9 mouse cellular contexts compared by ENCODE assay signal in genomic region chr10:127744661-127745060, GRCm38 (mm10). TPM values are rescaled to one million over a fixed set of nuclear protein-coding genes. Genes with fewer than 3 reads are reported as not detected.
A peak's percentile ranks its signal among the peaks of the same experiment; 100 is the strongest.
DNase-seq lines count a peak whose midpoint lies in the region; ATAC-seq and TF ChIP-seq lines count a peak whose summit lies in the region.
"Had no signal": no experiment of that assay in that cellular context is flagged by ENCODE, and none has a peak within 500 bp of the region (broad histone marks: within the 10 kb centered on the region; RNA-seq: fewer than 3 reads in every experiment).

No protein-coding gene starts in this region.

- 66% methylated on average over 5 of the region's 5 CpGs for WGBS in heart, embryonic 10.5 days
- 75% methylated on average over 5 of the region's 5 CpGs for WGBS in liver, embryonic 14.5 days (ENCODE audit: insufficient replicate concordance)

- no peaks in the 10 kb centered on the region for H3K27me3 ChIP-seq in heart, embryonic 10.5 days (ENCODE audit: insufficient read depth, poor library complexity, severe bottlenecking)
- no peaks in the 10 kb centered on the region for H3K27me3 ChIP-seq in liver, embryonic 14.5 days (ENCODE audit: control insufficient read depth, insufficient read depth, low read length)

- H3K4me3 ChIP-seq in heart, embryonic 10.5 days: no peak overlapping the region
- no peak overlapping the region for H3K4me3 ChIP-seq in liver, embryonic 14.5 days (ENCODE audit: insufficient read depth in 1 of 2, low read depth in 2 of 2, low read length in 2 of 2)

- no peak overlapping the region for H3K27ac ChIP-seq in heart, embryonic 10.5 days
- no peak overlapping the region for H3K27ac ChIP-seq in liver, embryonic 14.5 days

- H3K4me1 ChIP-seq in heart, embryonic 10.5 days: peaks cover 36% of the 10 kb centered on the region
- H3K4me1 ChIP-seq in liver, embryonic 14.5 days (replicated peaks; ENCODE audit: control insufficient read depth in 2 of 2, insufficient read depth in 2 of 2, low read length in 1 of 2): peaks cover 3 to 16% of the 10 kb centered on the region in 2 experiments

- H3K9me3 ChIP-seq in heart, embryonic 10.5 days: no peaks in the 10 kb centered on the region
- H3K9me3 ChIP-seq in liver, embryonic 14.5 days (ENCODE audit: control insufficient read depth, low read length): no peaks in the 10 kb centered on the region

- no peak for TF ChIP-seq EP300 in liver, embryonic 14.5 days (IDR thresholded peaks at IDR 0.05; ENCODE audit: low read depth)

- H3K4me2 ChIP-seq in liver, embryonic 14.5 days (ENCODE audit: low read depth): no peak overlapping the region

- peak; percentile 54 for ATAC-seq in common myeloid progenitor, adult 5-6 weeks (replicated peaks; ENCODE audit: low read depth, poor library complexity, severe bottlenecking)
- no peak for ATAC-seq in liver, embryonic 14.5 days (ENCODE audit: insufficient read depth)

- TF ChIP-seq CTCF in liver, embryonic 14.5 days (IDR thresholded peaks at IDR 0.05; ENCODE audit: low read depth): peak; percentile 79

- peak; percentile 29 to 31 for DNase-seq in heart, adult 9 months (ENCODE audit: low spot score in 2 of 2)
- no peak for DNase-seq in heart, embryonic 10.5 days (ENCODE audit: low spot score)
- peak; percentile 33 for DNase-seq in urinary bladder, postnatal 14 days (ENCODE audit: low spot score)
- no peak for DNase-seq in urinary bladder, postnatal 10 days (ENCODE audit: low spot score)
- no peak for DNase-seq in liver, embryonic 14.5 days (ENCODE audit: low read depth in 3 of 3, low spot score in 3 of 3)
- DNase-seq in testis, postnatal 10 days (ENCODE audit: low spot score): peak; percentile 84
- no peak for DNase-seq in layer of hippocampus, adult 18-20 months (ENCODE audit: low spot score in 2 of 2)

- peaks cover 73% of the 10 kb centered on the region for H3K36me3 ChIP-seq in heart, embryonic 10.5 days
- peaks cover 22% of the 10 kb centered on the region for H3K36me3 ChIP-seq in liver, embryonic 14.5 days (replicated peaks; ENCODE audit: control insufficient read depth, insufficient read depth, low read depth)

- no peak overlapping the region for H3K9ac ChIP-seq in liver, embryonic 14.5 days (replicated peaks)

RNA-seq across cellular contexts. Expression of gene Zbtb39, which starts 5.3 kb away (rescaled TPM):
- polyA plus RNA-seq in heart, embryonic 10.5 days (2016; fragmentation: Nextera tagmentation; extraction: Ambion mirVana): 2.4 and 4.9 TPM in 2 replicates
- 4.7 and 5.0 TPM in 2 replicates for total RNA-seq in common myeloid progenitor, adult 5-6 weeks (2017)
- polyA plus RNA-seq in liver, embryonic 14.5 days (2012; rRNA removed): 1.9 and 2.1 TPM in 2 replicates
- polyA plus RNA-seq in liver, embryonic 14.5 days (2014; fragmentation: Nextera tagmentation; extraction: Ambion mirVana): 0.72 and 0.83 TPM in 2 replicates
- total RNA-seq in layer of hippocampus, adult 18-20 months (2021): 10 to 100 TPM; 11.2 to 11.8 TPM

RNA-seq across cellular contexts. Expression of gene Gpr182, which starts 6.9 kb away (rescaled TPM):
- 15.2 and 22.1 TPM in 2 replicates for polyA plus RNA-seq in heart, embryonic 10.5 days (2016; fragmentation: Nextera tagmentation; extraction: Ambion mirVana)
- total RNA-seq in common myeloid progenitor, adult 5-6 weeks (2017): not detected in 2 replicates
- 9.1 and 11.5 TPM in 2 replicates for polyA plus RNA-seq in liver, embryonic 14.5 days (2012; rRNA removed)
- polyA plus RNA-seq in liver, embryonic 14.5 days (2014; fragmentation: Nextera tagmentation; extraction: Ambion mirVana): 3.7 and 4.3 TPM in 2 replicates
- 1 to 10 TPM in 1 of 2 experiments, under 1 TPM in 1; 0.99 to 1.2 TPM for total RNA-seq in layer of hippocampus, adult 18-20 months (2021)

RNA-seq across cellular contexts. Expression of gene Rdh1, which starts 14.9 kb away (rescaled TPM):
- 0.06 and 0.13 TPM in 2 replicates for polyA plus RNA-seq in heart, embryonic 10.5 days (2016; fragmentation: Nextera tagmentation; extraction: Ambion mirVana)
- total RNA-seq in common myeloid progenitor, adult 5-6 weeks (2017): not detected in 2 replicates
- 0.15 and 0.18 TPM in 2 replicates for polyA plus RNA-seq in liver, embryonic 14.5 days (2012; rRNA removed)
- 0.09 and 0.17 TPM in 2 replicates for polyA plus RNA-seq in liver, embryonic 14.5 days (2014; fragmentation: Nextera tagmentation; extraction: Ambion mirVana)
- total RNA-seq in layer of hippocampus, adult 18-20 months (2021): under 1 TPM in 1 of 2 experiments, not detected in 1; 0.15 TPM

RNA-seq across cellular contexts. Expression of gene Rdh16f1, which starts 14.9 kb away (rescaled TPM):
- polyA plus RNA-seq in heart, embryonic 10.5 days (2016; fragmentation: Nextera tagmentation; extraction: Ambion mirVana): not detected in 2 replicates
- not detected in 2 replicates for total RNA-seq in common myeloid progenitor, adult 5-6 weeks (2017)
- 0.03 and 0.06 TPM in 2 replicates for polyA plus RNA-seq in liver, embryonic 14.5 days (2012; rRNA removed)
- 0.11 TPM in 1 of 2 replicates, not detected in the other for polyA plus RNA-seq in liver, embryonic 14.5 days (2014; fragmentation: Nextera tagmentation; extraction: Ambion mirVana)
- total RNA-seq in layer of hippocampus, adult 18-20 months (2021): not detected
- polyA plus RNA-seq: embryonic facial prominence, embryonic 14.5 days had no signal

RNA-seq across cellular contexts. Expression of gene Tac2, which starts 20.4 kb away (rescaled TPM):
- 8.9 and 24.6 TPM in 2 replicates for polyA plus RNA-seq in heart, embryonic 10.5 days (2016; fragmentation: Nextera tagmentation; extraction: Ambion mirVana)
- total RNA-seq in common myeloid progenitor, adult 5-6 weeks (2017): 0.68 TPM in 1 of 2 replicates, not detected in the other
- polyA plus RNA-seq in liver, embryonic 14.5 days (2012; rRNA removed): 20.7 and 27.9 TPM in 2 replicates
- 26.8 and 31.3 TPM in 2 replicates for polyA plus RNA-seq in liver, embryonic 14.5 days (2014; fragmentation: Nextera tagmentation; extraction: Ambion mirVana)
- 1 to 10 TPM; 3.8 to 6.9 TPM for total RNA-seq in layer of hippocampus, adult 18-20 months (2021)
- polyA plus RNA-seq: embryonic facial prominence, embryonic 14.5 days had no signal

Comparison
In these comparisons a context has a peak if more than half of its experiments do, and no peak if none do; other contexts are left out.
1. DNase-seq: peak in heart, adult 9 months (2 of 2), urinary bladder, postnatal 14 days (single experiment) and testis, postnatal 10 days (single experiment); none in heart, embryonic 10.5 days (single experiment), urinary bladder, postnatal 10 days (single experiment), liver, embryonic 14.5 days (0 of 3) and layer of hippocampus, adult 18-20 months (0 of 2).